Mouse (Mus musculus) left cerebral cortex, postnatal 36 days (tissue): ENCODE results near the gene Sidt1. TPM values are rescaled to one million over a fixed set of nuclear protein-coding genes. Genes with fewer than 3 reads are reported as not detected.

ENCODE experiments used
- DNase-seq, 2 experiments: peaks; one replicate each; pipeline ENCODE4 v3.0.0; 2021 to 2022; ENCODE audit warnings: low spot score in 2 of 2, mixed read lengths in 1 of 2
- intact Hi-C: fragments of 180-260 bp; cut with DNase I; formaldehyde crosslinking; loops from one replicate; pipeline ENCODE4 v1.15.1; 2025
- total RNA-seq, 2 experiments: library from RNA; stranded (reverse); gene quantifications; 2 replicates each; pipeline ENCODE4 v1.2.3; 2021

Sidt1 gene
- total RNA-seq, 2 experiments from 2014 or later, result 49.8 to 53.8 TPM

DNA sequence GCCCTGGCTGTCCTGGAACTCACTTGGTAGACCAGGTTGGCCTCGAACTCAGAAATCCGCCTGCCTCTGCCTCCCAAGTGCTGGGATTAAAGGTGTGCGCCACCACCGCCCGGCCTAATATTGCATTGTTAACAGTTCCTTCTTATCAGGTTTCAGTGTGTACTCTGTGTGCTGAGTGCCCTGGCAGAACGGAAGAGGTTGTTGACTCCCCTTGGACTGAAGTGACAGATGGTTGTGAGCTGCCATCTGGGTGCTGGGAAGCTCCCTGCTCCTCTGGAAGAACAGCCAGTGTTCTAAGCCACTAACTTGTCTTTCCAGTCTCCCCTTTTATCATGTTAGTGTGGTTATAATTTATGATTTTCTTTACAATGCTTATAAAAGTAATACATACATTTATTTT, 128.7 kb downstream of the Sidt1 start:
- intact Hi-C loops, result no loop called here
- no peak for DNase-seq

DNA sequence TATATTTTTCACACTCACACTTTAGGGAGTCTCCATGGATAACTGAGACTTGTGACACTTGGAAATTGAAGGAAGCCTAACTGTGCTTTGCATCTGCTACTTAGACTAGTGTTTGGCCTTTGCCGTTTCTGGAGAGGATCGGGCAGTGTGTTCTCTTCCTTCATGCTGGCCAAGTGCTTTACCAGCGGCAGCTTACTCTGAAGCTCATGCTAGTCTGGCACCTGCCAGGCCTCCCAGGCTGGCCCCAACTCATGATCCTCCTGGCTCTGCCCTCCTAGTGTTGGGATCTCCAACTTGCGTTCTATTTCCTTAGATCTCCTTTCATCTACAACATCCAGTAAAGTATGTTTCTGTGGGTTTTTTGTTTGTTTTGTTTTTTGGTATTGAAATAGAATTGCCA, 132.8 kb downstream of the Sidt1 start:
- intact Hi-C loops, result no loop called here
- no peak for DNase-seq

DNA sequence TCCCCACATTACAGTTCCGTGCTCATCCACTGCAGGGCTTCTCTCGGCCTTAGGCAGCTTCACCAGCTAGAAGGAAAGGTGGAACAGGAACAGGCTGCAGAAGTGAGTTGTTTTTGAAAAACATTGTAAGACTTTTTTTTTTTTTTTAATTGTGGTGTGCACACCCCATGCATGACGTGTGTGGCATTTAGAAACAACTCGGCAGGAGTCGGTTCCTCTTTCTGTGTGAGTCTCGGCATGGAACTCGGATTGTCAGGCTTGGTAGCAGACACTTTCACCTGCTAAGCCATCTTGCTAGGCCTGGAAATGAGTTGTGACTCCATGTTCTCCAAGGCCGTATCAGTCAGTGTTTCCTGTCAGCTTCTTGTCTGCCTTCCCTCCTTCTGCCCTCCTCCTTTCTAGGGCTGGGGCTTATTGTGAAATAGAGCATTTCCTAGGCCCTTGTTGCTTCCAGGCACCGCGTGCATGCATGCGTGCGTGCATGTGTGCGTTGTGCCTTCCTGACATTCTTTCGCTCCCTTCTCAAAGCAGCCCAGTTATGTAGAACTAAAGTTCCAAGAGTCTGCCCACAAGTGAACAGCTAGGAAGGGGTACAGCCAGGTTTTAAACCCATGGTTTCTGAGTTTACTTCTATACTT, 133.8 kb downstream of the Sidt1 start:
- no peak for DNase-seq
- intact Hi-C loops, result no loop called here

DNA sequence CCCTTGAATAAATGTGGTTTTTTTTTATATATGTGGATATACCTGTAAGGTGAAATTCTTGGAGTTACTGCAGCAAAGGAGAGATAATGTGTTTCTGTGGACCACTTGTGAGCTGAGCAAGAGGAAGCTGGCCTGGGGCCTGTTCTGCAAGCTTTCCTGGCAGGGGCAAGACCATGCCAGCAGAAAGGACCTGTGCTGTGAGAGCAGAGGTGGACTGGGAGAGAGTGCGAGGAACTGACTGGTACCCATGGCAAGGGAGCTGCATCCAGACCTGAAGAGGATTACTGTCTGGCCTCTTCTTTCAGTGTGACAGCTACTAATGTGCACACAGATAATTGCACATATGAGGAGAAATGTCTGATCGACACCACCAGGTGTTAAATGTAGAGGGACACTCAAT, 142.0 kb downstream of the Sidt1 start:
- no peak for DNase-seq
- intact Hi-C loops, result no loop called here

Other genes with a start within 250 kb of the Sidt1 start
- 100 to 1,000 TPM; 437 to 470 TPM for gene Atp6v1a, start 193.5 kb downstream of the Sidt1 start, total RNA-seq
- 10 to 100 TPM; 53.6 to 62.7 TPM for gene Naa50, start 193.4 kb downstream of the Sidt1 start, total RNA-seq
- 10 to 100 TPM; 33.6 to 40.4 TPM for gene Usf3, start 159.9 kb downstream of the Sidt1 start, total RNA-seq
- 10 to 100 TPM; 15.7 to 21.0 TPM for gene Spice1, start 13.9 kb upstream of the Sidt1 start, total RNA-seq
- gene Cfap44, start 61.6 kb upstream of the Sidt1 start, total RNA-seq, result 1 to 10 TPM; 2.9 to 4.3 TPM
- gene Boc, start 225.7 kb upstream of the Sidt1 start, total RNA-seq, result 10 to 100 TPM; 18.8 to 20.5 TPM